Mouse (Mus musculus) hindbrain, embryonic 16.5 days (tissue): ENCODE measurements around the gene Pld6. TPM values are rescaled to one million over a fixed set of nuclear protein-coding genes. Genes with fewer than 3 reads are reported as not detected.

Experiments used
- polyA plus RNA-seq: library from polyadenylated mRNA; unstranded; fragments of >200 nt; fragmentation: Nextera tagmentation; extraction: Ambion mirVana; gene quantifications from 2 replicates; pipeline ENCODE4 v1.2.1, GENCODE M21; 2015

Gene Pld6
- polyA plus RNA-seq, 1 experiment from 2014 or later = 25.2 TPM

Other genes with a start within 250 kb of the Pld6 start
- 0.07 and 0.10 TPM in 2 replicates for gene Nlrp3, start 246.1 kb downstream of the Pld6 start, polyA plus RNA-seq
- gene Olfr222, start 211.4 kb downstream of the Pld6 start, polyA plus RNA-seq = not detected in 2 replicates
- not detected in 2 replicates for gene Olfr223, start 194.4 kb downstream of the Pld6 start, polyA plus RNA-seq
- 34.8 and 38.9 TPM in 2 replicates for gene Mprip, start 126.3 kb downstream of the Pld6 start, polyA plus RNA-seq
- gene Flcn, start 22.4 kb upstream of the Pld6 start, polyA plus RNA-seq = 44.2 and 46.1 TPM in 2 replicates
- gene Nt5m, start 51.8 kb upstream of the Pld6 start, polyA plus RNA-seq = 74.2 and 85.4 TPM in 2 replicates
- gene Cops3, start 52.2 kb upstream of the Pld6 start, polyA plus RNA-seq = 178 and 181 TPM in 2 replicates
- gene Med9, start 160.6 kb upstream of the Pld6 start, polyA plus RNA-seq = 40.3 and 40.4 TPM in 2 replicates
- 1.4 TPM in 2 replicates for gene Rasd1, start 177.3 kb upstream of the Pld6 start, polyA plus RNA-seq